Mouse (Mus musculus) stomach, postnatal 0 days (tissue): ENCODE measurements around the gene Csrp1. TPM values are rescaled to one million over a fixed set of nuclear protein-coding genes. Genes with fewer than 3 reads are reported as not detected.

Experiments used
- ATAC-seq: fragments of 200-750 bp; cut with Nextera tagmentation; 2 replicates; pipeline ENCODE4 v1.8.0; 2017; ENCODE audit not compliant: low FRiP score, low TSS enrichment
- DNase-seq: peaks from one replicate; pipeline ENCODE4 v3.0.0-alpha.2; 2016; ENCODE audit warnings: low spot score
- H3K27ac ChIP-seq: fragments of 300-500 bp; sonication (generic); replicated peaks from 2 replicates; pipeline ENCODE4 v1.5.1; 2014; ENCODE audit warnings: mild to moderate bottlenecking, control low read depth
- H3K27me3 ChIP-seq: fragments of 300-500 bp; sonication (generic); 2 replicates; pipeline ENCODE4 v1.6.1; 2014; ENCODE audit warnings: low read length; ENCODE audit not compliant: control insufficient read depth, insufficient read depth
- H3K36me3 ChIP-seq: fragments of 300-500 bp; sonication (generic); 2 replicates; pipeline ENCODE4 v1.6.1; 2014; ENCODE audit warnings: low read length, mixed read lengths; ENCODE audit not compliant: control insufficient read depth, insufficient read depth
- H3K4me1 ChIP-seq: fragments of 300-500 bp; sonication (generic); replicated peaks from 2 replicates; pipeline ENCODE4 v1.6.1; 2014; ENCODE audit warnings: antibody characterized with exemption; ENCODE audit not compliant: control insufficient read depth, insufficient read depth
- H3K4me2 ChIP-seq: fragments of 300-500 bp; sonication (generic); replicated peaks from 2 replicates; pipeline ENCODE4 v1.6.1; 2014; ENCODE audit warnings: low read depth, mild to moderate bottlenecking, control low read depth, moderate library complexity
- H3K4me3 ChIP-seq: fragments of 300-500 bp; sonication (generic); 2 replicates; pipeline ENCODE4 v1.5.1; 2014; ENCODE audit warnings: low read depth, low read length, control low read depth
- H3K9ac ChIP-seq: fragments of 300-500 bp; sonication (generic); 2 replicates; pipeline ENCODE4 v1.6.1; 2014; ENCODE audit warnings: mild to moderate bottlenecking, low read length, control low read depth, mixed read lengths
- H3K9me3 ChIP-seq: fragments of 300-500 bp; sonication (generic); 2 replicates; pipeline ENCODE4 v1.6.1; 2016; ENCODE audit warnings: low read length; ENCODE audit not compliant: control insufficient read depth
- CTCF ChIP-seq: IDR thresholded peaks from 2 replicates; pipeline ENCODE4 v1.5.1; 2016; ENCODE audit warnings: antibody characterized with exemption, low read depth, mild to moderate bottlenecking, moderate library complexity
- EP300 ChIP-seq: optimal IDR thresholded peaks from 2 replicates; pipeline ENCODE3; 2016; ENCODE audit warnings: antibody characterized with exemption
- WGBS: fragments of 180-500 bp; shearing (Covaris S2); extraction: QIAGEN DNeasy Blood & Tissue Kit; methylation state at CpG from one replicate; pipeline ENCODE4 v1.1.7; 2014; 5-methylcytosine and 5-hydroxymethylcytosine counted together
- polyA plus RNA-seq: library from polyadenylated mRNA; unstranded; fragments of >200 nt; fragmentation: Nextera tagmentation; extraction: Ambion mirVana; gene quantifications from 2 replicates; pipeline ENCODE4 v1.2.1, GENCODE M21; 2015

Csrp1 gene
- polyA plus RNA-seq, 1 experiment from 2014 or later: 496 TPM

DNA sequence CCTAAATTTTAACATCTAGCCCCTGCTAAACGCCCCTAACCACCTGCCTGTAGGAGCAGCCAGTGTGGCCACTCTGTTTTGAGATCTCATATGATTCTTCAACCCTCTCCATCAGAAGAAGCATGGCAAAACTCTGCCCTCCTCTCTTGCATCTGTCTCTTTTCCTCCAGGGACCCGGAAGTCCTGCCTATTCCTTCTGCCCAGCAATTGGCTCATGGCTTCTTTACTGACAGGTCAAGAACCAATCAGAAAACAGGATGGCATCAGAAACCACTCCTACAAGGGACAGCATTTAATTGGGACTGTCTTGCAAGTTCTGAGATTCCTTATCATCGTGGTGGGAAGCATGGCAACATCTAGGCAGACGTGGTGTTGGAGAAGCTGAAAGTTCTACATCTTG, 11.5 kb upstream of the Csrp1 start:
- WGBS: 50% methylated on average over 4 of the region's 4 CpGs
- TF ChIP-seq CTCF: no peak
- no peak for TF ChIP-seq EP300
- Histone ChIP-seq H3K4me1 (no peaks in the 10 kb centered on the region), H3K9me3 (no peaks in the 10 kb centered on the region), H3K27me3 (no peaks in the 10 kb centered on the region), H3K36me3 (no peaks in the 10 kb centered on the region), H3K9ac (no peak overlapping the region), H3K4me3 (no peak overlapping the region), H3K4me2 (no peak overlapping the region), H3K27ac (no peak overlapping the region)
- DNase-seq (no peak), ATAC-seq (no peak)

DNA sequence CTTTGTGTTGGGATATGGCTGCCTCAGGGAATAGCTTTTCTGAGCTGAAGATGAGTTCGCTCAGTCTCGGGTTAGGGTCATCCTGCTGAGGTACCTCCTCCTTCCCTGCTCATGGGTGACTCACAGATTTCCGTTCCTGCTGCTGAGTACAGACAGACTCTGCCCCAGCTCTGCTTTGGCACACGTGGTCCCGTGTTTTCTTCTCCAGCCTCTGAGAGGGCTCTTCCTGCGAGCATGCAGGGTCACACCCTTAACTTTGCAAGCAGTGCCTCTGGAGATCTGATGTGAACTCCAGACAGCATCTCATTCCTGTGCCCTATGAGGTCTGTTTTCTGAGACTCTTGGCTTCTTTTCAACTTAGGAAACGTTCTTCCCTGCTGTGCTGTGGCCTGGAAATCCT, 8.7 kb upstream of the Csrp1 start:
- DNase-seq: no peak
- WGBS: 22% methylated on average over 7 of the region's 7 CpGs
- no peak for TF ChIP-seq EP300
- no peak overlapping the region for H3K4me3 ChIP-seq
- no peaks in the 10 kb centered on the region for H3K36me3 ChIP-seq
- no peaks in the 10 kb centered on the region for H3K27me3 ChIP-seq
- no peak overlapping the region for H3K4me2 ChIP-seq
- H3K4me1 ChIP-seq: no peaks in the 10 kb centered on the region
- no peaks in the 10 kb centered on the region for H3K9me3 ChIP-seq
- peak; percentile 73 for ATAC-seq
- H3K27ac ChIP-seq: no peak overlapping the region
- H3K9ac ChIP-seq: no peak overlapping the region

DNA sequence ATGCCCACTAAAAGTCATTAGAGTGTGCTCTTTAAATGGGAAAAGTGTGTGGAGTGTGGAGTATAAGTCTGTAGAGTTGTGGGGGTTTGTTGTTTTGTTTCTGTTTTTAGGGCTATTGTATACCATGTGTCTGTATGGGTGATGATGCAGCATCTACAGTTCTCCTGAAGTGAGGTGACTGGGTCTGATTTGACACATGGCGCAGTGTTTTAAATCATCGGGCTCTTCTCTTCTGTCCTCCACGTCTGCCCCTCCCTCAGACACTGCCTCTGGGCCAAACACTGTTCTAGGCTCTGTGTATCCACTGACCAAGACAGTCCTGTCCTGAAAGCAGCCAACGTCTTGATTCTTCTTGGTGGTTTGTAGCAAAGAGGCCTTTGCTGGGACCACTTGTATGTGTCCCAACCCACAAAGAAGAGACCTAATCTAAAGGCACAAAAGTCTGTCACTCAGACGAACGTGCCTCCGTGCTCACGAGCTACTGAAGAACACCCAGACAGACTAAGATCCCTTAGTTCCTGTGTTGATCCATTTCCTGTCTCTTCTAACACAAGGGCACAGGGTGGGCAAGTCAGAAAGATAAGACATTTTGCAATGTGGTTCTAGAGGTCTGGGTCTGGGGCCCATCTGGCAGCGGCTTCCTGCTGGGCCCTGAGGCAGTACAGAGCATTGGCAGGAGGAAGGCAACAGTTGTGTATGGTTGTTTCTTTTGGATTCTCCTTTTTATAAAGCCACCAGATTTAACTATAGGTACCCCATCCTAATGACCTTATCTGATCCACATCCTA, 5.6 kb upstream of the Csrp1 start:
- DNase-seq (no peak), ATAC-seq (no peak)
- no peaks in the 10 kb centered on the region for H3K27me3 ChIP-seq
- H3K27ac ChIP-seq: no peak overlapping the region
- no peaks in the 10 kb centered on the region for H3K4me1 ChIP-seq
- H3K9ac ChIP-seq: no peak overlapping the region
- no peak overlapping the region for H3K4me2 ChIP-seq
- 84% methylated on average over 9 of the region's 9 CpGs for WGBS
- H3K9me3 ChIP-seq: no peaks in the 10 kb centered on the region
- TF ChIP-seq EP300: no peak
- no peak for TF ChIP-seq CTCF
- no peak overlapping the region for H3K4me3 ChIP-seq
- H3K36me3 ChIP-seq: no peaks in the 10 kb centered on the region

- H3K4me1 ChIP-seq: no peaks in the 10 kb centered on the region
- H3K4me3 ChIP-seq: no peak overlapping the region
- H3K27ac ChIP-seq: no peak overlapping the region
- no peaks in the 10 kb centered on the region for H3K9me3 ChIP-seq
- H3K4me2 ChIP-seq: no peak overlapping the region
- 60% methylated on average over 3 of the region's 3 CpGs for WGBS
- H3K36me3 ChIP-seq: no peaks in the 10 kb centered on the region
- TF ChIP-seq EP300 (no peak), CTCF (no peak)
- H3K27me3 ChIP-seq: no peaks in the 10 kb centered on the region
- ATAC-seq: no peak
- DNase-seq: no peak
- no peak overlapping the region for H3K9ac ChIP-seq
Measured at GRCm38 (mm10) chr1:135714901-135715609, 4.8 kb upstream of the Csrp1 start.

DNA sequence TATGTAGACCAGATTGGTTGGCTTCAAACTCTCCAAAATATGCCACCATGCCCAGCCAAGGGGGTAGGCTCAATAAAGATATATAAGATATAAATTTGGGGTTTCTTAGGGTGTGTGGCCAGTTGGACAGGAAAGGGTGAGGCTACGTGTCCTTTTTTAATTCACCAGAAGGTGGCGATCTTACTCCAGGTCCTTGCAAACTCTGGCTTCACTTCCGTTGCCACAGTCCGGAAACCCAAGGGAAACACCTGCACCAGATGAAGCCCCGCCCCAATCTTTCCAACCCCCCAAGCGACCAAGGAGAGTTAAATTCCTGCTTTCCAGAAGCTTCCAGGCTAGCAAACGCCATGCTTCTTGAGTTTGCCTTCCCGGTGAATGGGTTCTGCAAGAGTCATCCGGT, 375 bp upstream of the Csrp1 start:
- 19% methylated on average over 9 of the region's 9 CpGs for WGBS
- H3K36me3 ChIP-seq: no peaks in the 10 kb centered on the region
- no peaks in the 10 kb centered on the region for H3K4me1 ChIP-seq
- no peak overlapping the region for H3K4me3 ChIP-seq
- H3K4me2 ChIP-seq: no peak overlapping the region
- no peaks in the 10 kb centered on the region for H3K9me3 ChIP-seq
- no peak overlapping the region for H3K27ac ChIP-seq
- H3K27me3 ChIP-seq: no peaks in the 10 kb centered on the region
- no peak overlapping the region for H3K9ac ChIP-seq
- DNase-seq: peak; percentile 81
- peak; percentile 63 for ATAC-seq
- TF ChIP-seq EP300 (no peak), CTCF (peak; percentile 86)

- Histone ChIP-seq H3K27ac (no peak overlapping the region), H3K9me3 (no peaks in the 10 kb centered on the region), H3K27me3 (no peaks in the 10 kb centered on the region), H3K4me1 (no peaks in the 10 kb centered on the region; the same call in 1 of the 2 replicates), H3K4me3 (no peak overlapping the region), H3K36me3 (no peaks in the 10 kb centered on the region), H3K4me2 (no peak overlapping the region), H3K9ac (no peak overlapping the region)
- peak; percentile 49; the same call in 1 of the 2 replicates for ATAC-seq
- no peak for DNase-seq
- WGBS: 68% methylated on average over 1 of the region's 1 CpGs
- TF ChIP-seq CTCF: no peak
- no peak for TF ChIP-seq EP300
Measured at GRCm38 (mm10) chr1:135723016-135723415, 3.2 kb downstream of the Csrp1 start.
